Mouse (Mus musculus): Measurements from ENCODE around the gene Usp15. TPM values are rescaled to one million over a fixed set of nuclear protein-coding genes. Genes with fewer than 3 reads are reported as not detected.

Usp15 gene
- total and polyA plus RNA-seq, 3 experiments = 65.4 to 124 (median 113) TPM

GRCm38 (mm10) chr10:123229420-123229819, 32.6 kb upstream of the Usp15 start:
- TF ChIP-seq GABPA (IDR thresholded peaks at IDR 0.05; ENCODE audit: insufficient replicate concordance, low read depth, low read length) = no peak
- TF ChIP-seq SIN3A (IDR thresholded peaks at IDR 0.05; ENCODE audit: low read length) = no peak
- no peaks in the 10 kb centered on the region for H3K36me3 ChIP-seq (replicated peaks in 1 of 2; ENCODE audit: control insufficient read depth in 1 of 2, insufficient read depth in 1 of 2, low read length in 1 of 2)
- DNase-seq (ENCODE audit: extremely low read depth) = no peak
- H3K4me2 ChIP-seq (ENCODE audit: insufficient read depth, low read depth, poor library complexity, severe bottlenecking) = no peak overlapping the region
- peaks cover 2% of the 10 kb centered on the region for H3K9me3 ChIP-seq (replicated peaks; ENCODE audit: low read length)
- in situ Hi-C loops (cut with MboI; ENCODE audit: low pct_ligation_motif_present, low pct_unique_long_range_greater_than_20kb, low sequenced_read_pairs) = no loop called here
- H3K79me2 ChIP-seq (replicated peaks; ENCODE audit: control insufficient read depth, extremely low read depth, insufficient read depth, poor library complexity, severe bottlenecking) = no peaks in the 10 kb centered on the region
- H3K4me1 ChIP-seq (ENCODE audit: control insufficient read depth in 1 of 2, insufficient read depth in 2 of 2) = no peaks in the 10 kb centered on the region
- no peak overlapping the region for H3K9ac ChIP-seq (ENCODE audit: insufficient read depth, low read depth)
- no peaks in the 10 kb centered on the region for H3K27me3 ChIP-seq (replicated peaks)
- H3K27ac ChIP-seq (ENCODE audit: insufficient read depth, low read depth) = no peak overlapping the region
- dilution Hi-C loops (cut with MboI; ENCODE audit: extremely low pct_ligation_motif_present, extremely low pct_unique_long_range_greater_than_20kb, low sequenced_read_pairs) = no loop called here
- H3K4me3 ChIP-seq (replicated peaks in 1 of 3; ENCODE audit: low read depth in 2 of 3, low read length in 2 of 3, poor library complexity in 1 of 3) = no peak overlapping the region

- peaks cover 2% of the 10 kb centered on the region for H3K9me3 ChIP-seq (replicated peaks; ENCODE audit: low read length)
- dilution Hi-C loops (cut with MboI; ENCODE audit: extremely low pct_ligation_motif_present, extremely low pct_unique_long_range_greater_than_20kb, low sequenced_read_pairs) (no loop called here), in situ Hi-C loops (cut with MboI; ENCODE audit: low pct_ligation_motif_present, low pct_unique_long_range_greater_than_20kb, low sequenced_read_pairs) (no loop called here)
- no peak overlapping the region for H3K9ac ChIP-seq (ENCODE audit: insufficient read depth, low read depth)
- no peak overlapping the region for H3K4me3 ChIP-seq (replicated peaks in 1 of 3; ENCODE audit: low read depth in 2 of 3, low read length in 2 of 3, poor library complexity in 1 of 3)
- H3K4me1 ChIP-seq (ENCODE audit: control insufficient read depth in 1 of 2, insufficient read depth in 2 of 2) = no peaks in the 10 kb centered on the region
- no peak for DNase-seq (ENCODE audit: extremely low read depth)
- H3K36me3 ChIP-seq (replicated peaks in 1 of 2; ENCODE audit: control insufficient read depth in 1 of 2, insufficient read depth in 1 of 2, low read length in 1 of 2) = no peaks in the 10 kb centered on the region
- TF ChIP-seq SMC3 (IDR thresholded peaks at IDR 0.05; ENCODE audit: low read depth, low read length) (no peak), NELFE (IDR thresholded peaks at IDR 0.05; ENCODE audit: low read depth, low read length) (no peak), KAT2A (IDR thresholded peaks at IDR 0.05; ENCODE audit: insufficient replicate concordance, low read length) (no peak), E2F4 (IDR thresholded peaks at IDR 0.05; ENCODE audit: insufficient replicate concordance, low read depth, low read length) (no peak), CHD1 (IDR thresholded peaks at IDR 0.05; ENCODE audit: low read depth, low read length) (no peak), POLR2AphosphoS2 (IDR thresholded peaks at IDR 0.05; ENCODE audit: low read depth, low read length) (no peak), RCOR1 (conservative IDR thresholded peaks at IDR 0.05; ENCODE audit: low read depth, low read length) (no peak), MEF2A (IDR thresholded peaks at IDR 0.05; ENCODE audit: borderline replicate concordance, low read depth, low read length) (no peak), ZMIZ1 (IDR thresholded peaks at IDR 0.05; ENCODE audit: low read depth, low read length) (no peak), EP300 (IDR thresholded peaks at IDR 0.05; ENCODE audit: low read length) (no peak), NRF1 (IDR thresholded peaks at IDR 0.05; ENCODE audit: low read depth, low read length) (no peak), BHLHE40 (IDR thresholded peaks at IDR 0.05; ENCODE audit: low read depth, low read length) (no peak), RAD21 (IDR thresholded peaks at IDR 0.05; ENCODE audit: low read depth, low read length) (no peak), MAX (IDR thresholded peaks at IDR 0.05; ENCODE audit: low read length) (no peak), PAX5 (IDR thresholded peaks at IDR 0.05; ENCODE audit: low read length) (no peak), POLR2A (IDR thresholded peaks at IDR 0.05; ENCODE audit: low read depth, low read length) (no peak), HCFC1 (IDR thresholded peaks at IDR 0.05; ENCODE audit: low read depth, low read length) (no peak), JUND (conservative IDR thresholded peaks at IDR 0.05; ENCODE audit: low read depth, low read length) (no peak)
- no peak overlapping the region for H3K27ac ChIP-seq (ENCODE audit: insufficient read depth, low read depth)
- no peaks in the 10 kb centered on the region for H3K79me2 ChIP-seq (replicated peaks; ENCODE audit: control insufficient read depth, extremely low read depth, insufficient read depth, poor library complexity, severe bottlenecking)
- no peaks in the 10 kb centered on the region for H3K27me3 ChIP-seq (replicated peaks)
- H3K4me2 ChIP-seq (ENCODE audit: insufficient read depth, low read depth, poor library complexity, severe bottlenecking) = no peak overlapping the region
These were observed 26.0 kb upstream of the Usp15 start for GRCm38 (mm10) chr10:123222785-123223184.

Measured in CH12.LX (cell line).